Mouse (Mus musculus) kidney, adult 2 months (tissue): ENCODE results near the gene Mkln1.

Source experiments
- CTCF ChIP-seq: fragments of 200-500 bp; conservative IDR thresholded peaks from 2 replicates; pipeline ENCODE4 v1.5.1; 2011; ENCODE audit warnings: low read depth, mild to moderate bottlenecking, control low read depth, low read length, moderate library complexity, mixed read lengths; ENCODE audit not compliant: insufficient read depth, insufficient read length
- POLR2A ChIP-seq: fragments of 200-500 bp; IDR thresholded peaks from one replicate; pipeline ENCODE4 v1.6.1; 2011; ENCODE audit warnings: low read depth, low read length, control low read depth

DNA sequence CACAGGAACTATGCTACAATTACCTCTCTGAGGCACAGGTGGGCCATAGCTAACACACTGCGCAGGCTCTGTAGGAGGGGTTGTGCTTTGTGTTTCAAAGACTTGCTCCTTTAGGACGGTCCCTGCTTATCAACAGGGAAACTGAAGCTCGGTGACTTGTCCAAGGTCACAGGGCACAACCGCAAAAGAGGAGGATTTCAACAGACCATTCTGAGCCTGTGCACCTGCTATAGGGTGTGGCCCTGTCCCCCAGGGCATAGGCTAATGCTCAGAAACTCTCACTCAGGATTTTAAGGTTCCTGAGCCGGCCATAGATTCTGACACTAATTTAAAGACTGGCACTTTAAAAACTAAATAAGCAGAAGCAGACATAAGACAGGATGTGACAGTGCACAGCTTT lies 128.4 kb downstream of the Mkln1 start:
- TF ChIP-seq CTCF (no peak), POLR2A (no peak)
